In genomic region chr1:191263471-191263870, GRCm38 (mm10) we compare ENCODE assay signal across 27 mouse cellular contexts. TPM values are rescaled to one million over a fixed set of nuclear protein-coding genes. Genes with fewer than 3 reads are reported as not detected.
"Had no signal": no experiment of that assay in that cellular context is flagged by ENCODE, and none has a peak within 500 bp of the region (broad histone marks: within the 10 kb centered on the region; RNA-seq: fewer than 3 reads in every experiment).

No protein-coding gene starts in this region.

- ATAC-seq: hindbrain, embryonic 16.5 days; inflammation-experienced regulatory T-cells, adult 6 months had no signal

- H3K27ac ChIP-seq: heart, embryonic 10.5 days; hindbrain, embryonic 10.5 days; hindbrain, embryonic 12.5 days; hindbrain, embryonic 14.5 days; kidney, embryonic 15.5 days; kidney, postnatal 0 days; left cerebral cortex, adult 2 months; limb, embryonic 10.5 days; limb, embryonic 12.5 days; liver, embryonic 13.5 days; liver, embryonic 15.5 days had no signal

- DNase-seq: gastrocnemius, postnatal 10 days; gastrocnemius, postnatal 25 days; heart, adult 18-20 months; heart, postnatal 10 days; heart, postnatal 4 days; kidney, adult 11 months; kidney, adult 2 months; kidney, adult 9 months; kidney, postnatal 14 days; kidney, postnatal 36 days; layer of hippocampus, adult 9-11 months; layer of hippocampus, postnatal 36 days; liver; liver, embryonic 13.5 days had no signal

- H3K9me3 ChIP-seq: heart, embryonic 10.5 days; heart, embryonic 12.5 days; hindbrain, embryonic 10.5 days; hindbrain, embryonic 12.5 days; kidney, embryonic 15.5 days; limb, embryonic 10.5 days; limb, embryonic 12.5 days; liver, embryonic 13.5 days; liver, embryonic 15.5 days had no signal

- H3K4me3 ChIP-seq: heart, embryonic 10.5 days; heart, embryonic 12.5 days; hindbrain, embryonic 10.5 days; hindbrain, embryonic 12.5 days; kidney, embryonic 15.5 days; left cerebral cortex, adult 2 months; limb, embryonic 10.5 days; limb, embryonic 12.5 days; liver, embryonic 13.5 days; liver, embryonic 15.5 days had no signal

- H3K27me3 ChIP-seq: heart, embryonic 12.5 days; kidney, embryonic 15.5 days; limb, embryonic 12.5 days had no signal

- H3K4me2 ChIP-seq: heart, embryonic 12.5 days; hindbrain, embryonic 12.5 days; hindbrain, embryonic 14.5 days; kidney, embryonic 15.5 days; limb, embryonic 12.5 days; liver, embryonic 13.5 days; liver, embryonic 15.5 days had no signal

- H3K9ac ChIP-seq: heart, embryonic 12.5 days; hindbrain, embryonic 12.5 days; hindbrain, embryonic 14.5 days; kidney, embryonic 15.5 days; limb, embryonic 12.5 days; liver, embryonic 13.5 days; liver, embryonic 15.5 days had no signal

- H3K36me3 ChIP-seq: heart, embryonic 10.5 days; heart, embryonic 12.5 days; hindbrain, embryonic 10.5 days; hindbrain, embryonic 12.5 days; kidney, embryonic 15.5 days; limb, embryonic 10.5 days; limb, embryonic 12.5 days; liver, embryonic 13.5 days; liver, embryonic 15.5 days had no signal

RNA-seq across cellular contexts. Expression of gene Atf3, which starts 45.6 kb away (rescaled TPM):
- polyA plus RNA-seq: inflammation-experienced regulatory T-cells, adult 6 months had no signal
